Mouse (Mus musculus) heart, embryonic 10.5 days (tissue): ENCODE data around the gene Iffo1. TPM values are rescaled to one million over a fixed set of nuclear protein-coding genes. Genes with fewer than 3 reads are reported as not detected.
"Not testable (repeated sequence)": the region's sequence is repeated elsewhere in the genome, so short reads cannot be mapped to it uniquely, and the experiment has no call there.

ENCODE experiments used
- DNase-seq: peaks from one replicate; pipeline ENCODE4 v3.0.0-alpha.2; 2017; ENCODE audit warnings: low spot score
- H3K27ac ChIP-seq: fragments of 300-500 bp; sonication (generic); 2 replicates; pipeline ENCODE4 v1.5.1; 2016; ENCODE audit warnings: mild to moderate bottlenecking
- H3K27me3 ChIP-seq: fragments of 300-500 bp; sonication (generic); 2 replicates; pipeline ENCODE4 v1.6.1; 2016; ENCODE audit warnings: mild to moderate bottlenecking; ENCODE audit not compliant: poor library complexity, insufficient read depth, severe bottlenecking
- H3K36me3 ChIP-seq: fragments of 300-500 bp; sonication (generic); 2 replicates; pipeline ENCODE4 v1.6.1; 2016; ENCODE audit warnings: mild to moderate bottlenecking, moderate library complexity
- H3K4me1 ChIP-seq: fragments of 300-500 bp; sonication (generic); 2 replicates; pipeline ENCODE4 v1.6.1; 2016; ENCODE audit warnings: mild to moderate bottlenecking
- H3K4me3 ChIP-seq: fragments of 300-500 bp; sonication (generic); 2 replicates; pipeline ENCODE4 v1.5.1; 2016; ENCODE audit warnings: mild to moderate bottlenecking, moderate library complexity
- H3K9me3 ChIP-seq: fragments of 300-500 bp; sonication (generic); 2 replicates; pipeline ENCODE4 v1.6.1; 2016; ENCODE audit warnings: mild to moderate bottlenecking, moderate library complexity
- WGBS: fragments of 180-500 bp; shearing (Covaris S2); methylation state at CpG from one replicate; pipeline ENCODE4 v1.1.7; 2016; 5-methylcytosine and 5-hydroxymethylcytosine counted together
- polyA plus RNA-seq: library from polyadenylated mRNA; unstranded; fragments of >200 nt; fragmentation: Nextera tagmentation; extraction: Ambion mirVana; gene quantifications from 2 replicates; pipeline ENCODE4 v1.2.1, GENCODE M21; 2016

Gene Iffo1
- polyA plus RNA-seq, 1 experiment from 2014 or later: 11.9 TPM

- Histone ChIP-seq H3K27me3 (no peaks in the 10 kb centered on the region), H3K4me3 (no peak overlapping the region), H3K36me3 (peaks cover 80% of the 10 kb centered on the region), H3K27ac (no peak overlapping the region), H3K9me3 (no peaks in the 10 kb centered on the region), H3K4me1 (peaks cover 38% of the 10 kb centered on the region)
- WGBS: 83% methylated on average over 15 of the region's 15 CpGs
- DNase-seq: no peak
Measured at GRCm38 (mm10) chr6:125158944-125159492, 14.0 kb downstream of the Iffo1 start.

GRCm38 (mm10) chr6:125159773-125160557 lies 14.9 kb downstream of the Iffo1 start:
- Histone ChIP-seq H3K4me1 (peaks cover 38% of the 10 kb centered on the region), H3K27me3 (no peaks in the 10 kb centered on the region), H3K27ac (peak overlapping the region; percentile 62), H3K9me3 (no peaks in the 10 kb centered on the region), H3K4me3 (peak overlapping the region; percentile 6; the same call in 1 of the 2 replicates), H3K36me3 (peaks cover 81% of the 10 kb centered on the region)
- 76% methylated on average over 7 of the region's 7 CpGs for WGBS
- DNase-seq: no peak

- peak overlapping the region; percentile 62 for H3K27ac ChIP-seq
- peaks cover 38% of the 10 kb centered on the region for H3K4me1 ChIP-seq
- peak overlapping the region; percentile 6; the same call in 1 of the 2 replicates for H3K4me3 ChIP-seq
- DNase-seq: no peak
- H3K36me3 ChIP-seq: peaks cover 77% of the 10 kb centered on the region
- no peaks in the 10 kb centered on the region for H3K9me3 ChIP-seq
- no peaks in the 10 kb centered on the region for H3K27me3 ChIP-seq
- 44% methylated on average over 10 of the region's 10 CpGs for WGBS
Measured at GRCm38 (mm10) chr6:125160558-125160853, 15.5 kb downstream of the Iffo1 start.

GRCm38 (mm10) chr6:125160854-125161760 lies 16.1 kb downstream of the Iffo1 start:
- peak; percentile 90 for DNase-seq
- H3K4me3 ChIP-seq: peak overlapping the region; percentile 25
- peaks cover 34% of the 10 kb centered on the region for H3K4me1 ChIP-seq
- no peaks in the 10 kb centered on the region for H3K27me3 ChIP-seq
- H3K27ac ChIP-seq: peak overlapping the region; percentile 62
- 11% methylated on average over 22 of the region's 22 CpGs for WGBS
- H3K36me3 ChIP-seq: peaks cover 73% of the 10 kb centered on the region
- H3K9me3 ChIP-seq: no peaks in the 10 kb centered on the region

GRCm38 (mm10) chr6:125161971-125162370 lies 16.9 kb downstream of the Iffo1 start:
- DNase-seq, H3K27me3 ChIP-seq, H3K9me3 ChIP-seq, H3K27ac ChIP-seq: not testable (repeated sequence)
- Histone ChIP-seq H3K4me1 (peaks cover 34% of the 10 kb centered on the region), H3K36me3 (peaks cover 70% of the 10 kb centered on the region), H3K4me3 (peak overlapping the region; percentile 95; the same call in 1 of the 2 replicates)
- 8% methylated on average over 4 of the region's 5 CpGs for WGBS

- Histone ChIP-seq H3K36me3 (peaks cover 70% of the 10 kb centered on the region), H3K4me1 (peaks cover 39% of the 10 kb centered on the region), H3K4me3 (peak overlapping the region; percentile 95)
- 73% methylated on average over 13 of the region's 16 CpGs for WGBS
- not testable (repeated sequence) for H3K27ac ChIP-seq, DNase-seq, H3K27me3 ChIP-seq, H3K9me3 ChIP-seq
Measured at GRCm38 (mm10) chr6:125162615-125163305, 17.7 kb downstream of the Iffo1 start.

- Histone ChIP-seq H3K27ac (peak overlapping the region; percentile 100), H3K27me3 (no peaks in the 10 kb centered on the region), H3K36me3 (peaks cover 72% of the 10 kb centered on the region), H3K4me1 (peaks cover 42% of the 10 kb centered on the region), H3K9me3 (no peaks in the 10 kb centered on the region), H3K4me3 (peak overlapping the region; percentile 95)
- no peak for DNase-seq
- 7% methylated on average over 20 of the region's 20 CpGs for WGBS
Measured at GRCm38 (mm10) chr6:125163801-125164657, 19.0 kb downstream of the Iffo1 start.

GRCm38 (mm10) chr6:125164672-125165327 lies 19.8 kb downstream of the Iffo1 start:
- H3K9me3 ChIP-seq: no peaks in the 10 kb centered on the region
- H3K4me3 ChIP-seq: peak overlapping the region; percentile 95
- no peaks in the 10 kb centered on the region for H3K27me3 ChIP-seq
- H3K36me3 ChIP-seq: peaks cover 72% of the 10 kb centered on the region
- DNase-seq: peak; percentile 93
- peak overlapping the region; percentile 100 for H3K27ac ChIP-seq
- WGBS: under 1% methylated on average over 39 of the region's 39 CpGs
- peaks cover 42% of the 10 kb centered on the region for H3K4me1 ChIP-seq

- peak overlapping the region; percentile 95 for H3K4me3 ChIP-seq
- H3K9me3 ChIP-seq: no peaks in the 10 kb centered on the region
- peak overlapping the region; percentile 100 for H3K27ac ChIP-seq
- H3K27me3 ChIP-seq: no peaks in the 10 kb centered on the region
- WGBS: under 1% methylated on average over 36 of the region's 36 CpGs
- DNase-seq: peak; percentile 98
- peaks cover 72% of the 10 kb centered on the region for H3K36me3 ChIP-seq
- peaks cover 38% of the 10 kb centered on the region for H3K4me1 ChIP-seq
Measured at GRCm38 (mm10) chr6:125165328-125165891, 20.4 kb downstream of the Iffo1 start.

- peak within 1 kb of the TSS; percentile 100 for H3K27ac ChIP-seq
- H3K27me3 ChIP-seq: no peaks in the 10 kb centered on the region
- peak within 1 kb of the TSS; percentile 95 for H3K4me3 ChIP-seq
- under 1% methylated on average over 18 of the region's 18 CpGs for WGBS
- peak; percentile 97 for DNase-seq
- H3K9me3 ChIP-seq: no peaks in the 10 kb centered on the region
- H3K36me3 ChIP-seq: peaks cover 73% of the 10 kb centered on the region
- H3K4me1 ChIP-seq: peaks cover 30% of the 10 kb centered on the region
Measured at GRCm38 (mm10) chr6:125166051-125166751, 21.2 kb downstream of the Iffo1 start, which contains the start of gene Gapdh. TSS of gene Gapdh (minus strand) at chr6:125166467.
